Mouse (Mus musculus) olfactory bulb, adult 2 months (tissue): ENCODE results near the gene Rnf111.
"Not testable (repeated sequence)": the region's sequence is repeated elsewhere in the genome, so short reads cannot be mapped to it uniquely, and the experiment has no call there.

ENCODE experiments used
- CTCF ChIP-seq: fragments of 200-500 bp; IDR thresholded peaks from 2 replicates; pipeline ENCODE4 v1.5.1; 2012; ENCODE audit warnings: low read depth, mild to moderate bottlenecking, low read length, moderate library complexity; ENCODE audit not compliant: insufficient read depth
- POLR2A ChIP-seq: fragments of 200-500 bp; IDR thresholded peaks from 2 replicates; pipeline ENCODE4 v1.6.1; 2012; ENCODE audit warnings: mild to moderate bottlenecking, low read depth, low read length, moderate library complexity; ENCODE audit not compliant: insufficient read depth

DNA sequence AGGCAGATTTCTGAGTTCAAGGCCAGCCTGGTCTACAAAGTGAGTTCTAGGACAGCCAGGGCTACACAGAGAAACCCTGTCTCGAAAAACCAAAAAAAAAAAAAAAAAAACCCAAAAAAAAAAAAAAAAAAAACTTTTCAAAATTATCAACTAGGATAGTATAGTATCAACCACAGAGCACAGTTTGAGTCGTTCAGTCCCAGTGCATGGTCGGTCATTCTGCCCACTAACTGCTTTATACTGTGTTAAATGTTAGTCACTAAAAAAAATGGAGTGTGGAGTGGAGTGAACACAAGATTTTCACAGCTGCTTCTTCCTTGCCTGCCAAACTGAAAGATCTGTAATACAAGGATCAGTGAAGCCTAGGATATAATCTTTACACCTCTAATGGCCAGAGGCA lies 43.1 kb upstream of the Rnf111 start:
- TF ChIP-seq CTCF, POLR2A: not testable (repeated sequence)
